Mouse (Mus musculus) MN1 (cell line): Measurements from ENCODE around the gene Runx1.

Experiments used
- DNase-seq: peaks from one replicate; pipeline ENCODE4 v3.0.0-alpha.2; 2016; ENCODE audit warnings: low spot score

The Runx1 gene

GRCm38 (mm10) chr16:92825908-92826650, at the start of gene Runx1:
Gene Runx1, minus strand, starts transcription at chr16:92826149.
- DNase-seq: no peak

GRCm38 (mm10) chr16:92874015-92874414, 48.1 kb upstream of the Runx1 start:
- DNase-seq: no peak

- DNase-seq: no peak
These were observed 45.8 kb upstream of the Runx1 start for GRCm38 (mm10) chr16:92871728-92872127.

GRCm38 (mm10) chr16:92868550-92868949, 42.6 kb upstream of the Runx1 start:
- no peak for DNase-seq

GRCm38 (mm10) chr16:92867261-92867935, 41.4 kb upstream of the Runx1 start:
- DNase-seq: no peak

GRCm38 (mm10) chr16:92865314-92865713, 39.4 kb upstream of the Runx1 start:
- no peak for DNase-seq

- no peak for DNase-seq
These were observed 38.2 kb upstream of the Runx1 start for GRCm38 (mm10) chr16:92864191-92864590.

GRCm38 (mm10) chr16:92863179-92863578, 37.2 kb upstream of the Runx1 start:
- DNase-seq: no peak

- no peak for DNase-seq
These were observed 36.5 kb upstream of the Runx1 start for GRCm38 (mm10) chr16:92862430-92862829.

GRCm38 (mm10) chr16:92861571-92861970, 35.6 kb upstream of the Runx1 start:
- DNase-seq: no peak

- no peak for DNase-seq
These were observed 34.7 kb upstream of the Runx1 start for GRCm38 (mm10) chr16:92860649-92861048.

GRCm38 (mm10) chr16:92856779-92857178, 30.8 kb upstream of the Runx1 start:
- DNase-seq: no peak

GRCm38 (mm10) chr16:92852276-92852675, 26.3 kb upstream of the Runx1 start:
- no peak for DNase-seq

- DNase-seq: no peak
These were observed 24.5 kb upstream of the Runx1 start for GRCm38 (mm10) chr16:92850416-92850815.

GRCm38 (mm10) chr16:92847762-92848300, 21.9 kb upstream of the Runx1 start:
- DNase-seq: no peak

GRCm38 (mm10) chr16:92845244-92846225, 19.6 kb upstream of the Runx1 start:
- no peak for DNase-seq

GRCm38 (mm10) chr16:92838709-92839108, 12.8 kb upstream of the Runx1 start:
- no peak for DNase-seq

GRCm38 (mm10) chr16:92831341-92831740, 5.4 kb upstream of the Runx1 start:
- DNase-seq: no peak

- no peak for DNase-seq
These were observed 4.5 kb upstream of the Runx1 start for GRCm38 (mm10) chr16:92830479-92830878.

GRCm38 (mm10) chr16:92828308-92828862, 2.4 kb upstream of the Runx1 start:
- no peak for DNase-seq

GRCm38 (mm10) chr16:92827663-92828307, 1.8 kb upstream of the Runx1 start:
- DNase-seq: peak; percentile 7
